Mouse (Mus musculus): Measurements from ENCODE around the gene Alkbh7.

DNA sequence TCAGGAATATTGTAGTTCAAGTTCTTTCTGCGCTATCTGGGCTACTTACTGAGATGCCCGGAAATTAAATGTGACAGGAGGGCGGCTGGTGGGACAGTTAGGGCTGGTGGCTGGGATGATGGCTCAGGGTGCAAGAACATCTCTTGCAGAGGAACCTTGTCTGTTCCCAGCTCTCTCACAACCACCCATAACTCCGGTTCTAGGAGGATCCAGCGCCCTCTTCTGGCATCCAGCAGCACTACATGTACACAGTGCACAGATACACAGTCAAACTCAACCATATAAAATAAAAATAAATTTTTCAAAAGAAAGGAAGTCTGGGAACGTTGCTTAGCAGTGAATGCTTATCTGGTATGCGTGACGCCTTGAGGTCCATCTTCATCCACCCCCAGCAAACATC is 41.8 kb downstream of the Alkbh7 start:
- TF ChIP-seq POLR2A (IDR thresholded peaks at IDR 0.05; ENCODE audit: low read depth, low read length) (no peak), CTCF (IDR thresholded peaks at IDR 0.05; ENCODE audit: borderline replicate concordance, insufficient read depth, low read length) (no peak)

Data from embryonic fibroblast, embryonic 13.5 days (primary cell).